Mouse (Mus musculus) testis, postnatal 14 days (tissue): ENCODE data around the gene Akt1s1.

Source experiments
- DNase-seq: peaks from one replicate; pipeline ENCODE4 v3.0.0; 2021; ENCODE audit warnings: low spot score

Gene Akt1s1

DNA sequence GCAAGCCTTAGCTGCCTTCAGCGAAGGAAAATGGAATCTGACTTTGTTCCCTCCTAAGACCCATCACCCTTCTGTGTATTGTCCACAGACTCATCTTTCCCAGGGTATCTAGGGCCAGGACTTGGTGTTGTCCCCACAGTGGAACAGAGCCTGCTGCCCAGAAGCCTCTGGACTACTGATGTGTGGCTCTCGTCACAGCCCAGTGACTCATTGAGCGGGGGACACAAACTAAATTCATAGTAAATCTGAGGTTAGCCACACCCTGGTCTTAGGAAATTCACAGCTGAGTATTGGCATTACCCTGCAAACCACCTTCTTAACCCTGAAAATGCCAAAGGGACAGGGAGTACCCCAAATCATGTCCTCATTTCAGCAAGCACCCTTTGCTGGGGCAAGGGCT, 22.0 kb upstream of the Akt1s1 start:
- no peak for DNase-seq

DNA sequence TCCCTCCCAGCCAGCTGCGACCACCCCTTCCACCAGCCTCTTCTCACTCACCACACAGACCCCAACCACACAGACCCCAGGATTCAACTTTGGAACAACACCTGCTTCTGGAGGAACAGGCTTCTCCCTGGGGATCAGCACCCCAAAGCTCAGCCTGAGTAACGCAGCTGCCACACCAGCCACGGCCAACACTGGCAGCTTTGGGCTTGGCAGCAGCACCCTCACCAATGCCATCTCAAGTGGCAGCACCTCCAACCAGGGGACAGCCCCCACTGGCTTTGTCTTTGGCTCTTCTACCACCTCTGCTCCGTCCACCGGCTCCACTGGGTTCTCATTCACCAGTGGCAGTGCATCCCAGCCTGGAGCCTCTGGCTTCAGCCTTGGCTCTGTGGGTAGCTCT, 20.1 kb upstream of the Akt1s1 start:
- DNase-seq, result no peak

DNA sequence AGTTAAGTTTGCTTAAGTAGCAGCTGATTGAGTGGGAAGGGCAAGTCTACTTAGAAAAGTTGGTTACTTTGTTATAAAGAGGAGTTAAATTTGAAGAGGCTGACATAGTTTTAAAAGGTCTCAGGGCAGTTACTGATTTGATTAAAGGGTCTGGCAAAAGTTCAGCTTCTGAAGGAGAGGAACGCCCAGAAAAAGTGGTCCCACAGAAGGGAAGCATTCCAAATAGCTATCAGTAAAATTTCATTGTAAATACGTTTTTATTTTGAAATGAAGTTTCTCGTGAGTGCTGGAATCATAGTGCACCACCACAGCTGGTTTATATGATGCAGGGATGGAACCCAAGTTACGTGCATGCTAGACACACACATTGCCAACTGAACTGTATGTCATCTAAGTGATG, 16.0 kb upstream of the Akt1s1 start:
- DNase-seq, result no peak

DNA sequence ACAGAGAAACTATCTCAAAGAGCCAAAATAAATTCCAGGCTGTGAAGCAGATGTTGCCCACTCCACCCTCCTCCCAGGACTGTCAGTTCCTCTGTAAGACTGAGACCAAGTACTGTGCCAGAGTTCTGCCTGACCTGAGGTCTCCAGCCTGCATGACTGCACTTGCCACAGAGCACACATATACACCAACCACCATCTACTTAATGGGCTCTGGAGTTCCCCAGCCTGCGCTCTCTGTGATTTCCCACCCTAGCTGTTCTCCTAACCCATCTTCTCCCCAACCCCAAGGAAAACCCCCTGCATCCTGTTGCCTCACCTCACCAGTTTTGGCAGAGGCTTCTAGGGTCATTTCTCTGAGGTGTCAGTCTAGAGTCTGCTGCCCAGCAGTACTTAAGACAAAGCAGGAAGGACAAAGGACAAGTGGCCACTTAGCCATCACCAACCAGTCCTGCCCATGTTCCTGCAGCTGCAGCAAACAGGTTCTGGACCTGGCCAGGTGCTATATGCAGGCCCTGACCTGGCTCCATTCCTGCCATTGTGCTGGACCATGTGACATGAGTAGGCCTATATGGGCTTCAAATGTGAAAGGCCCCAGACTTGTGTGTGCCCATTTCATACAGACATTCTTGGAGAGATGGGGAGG, 13.3 kb upstream of the Akt1s1 start:
- DNase-seq, result no peak

DNA sequence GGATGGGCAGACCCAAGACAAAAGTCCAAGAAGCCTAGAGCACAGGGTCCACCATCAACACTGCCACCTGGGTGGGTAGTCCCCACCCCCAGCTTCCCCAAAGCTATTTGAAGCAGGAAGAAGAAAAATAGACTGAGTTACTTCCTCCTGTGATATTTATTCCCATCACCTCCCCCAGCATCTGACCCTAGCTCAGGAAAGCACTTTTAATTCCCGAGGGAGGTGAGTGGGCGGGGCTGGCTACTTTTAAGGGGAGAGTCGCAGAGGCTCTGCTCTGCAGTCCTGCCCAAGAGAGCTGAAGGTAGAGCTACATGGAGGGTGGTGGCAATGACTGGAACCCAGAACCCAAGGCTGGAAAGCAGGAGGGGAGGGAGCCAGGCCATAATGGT, 12.8 kb upstream of the Akt1s1 start:
- no peak for DNase-seq

DNA sequence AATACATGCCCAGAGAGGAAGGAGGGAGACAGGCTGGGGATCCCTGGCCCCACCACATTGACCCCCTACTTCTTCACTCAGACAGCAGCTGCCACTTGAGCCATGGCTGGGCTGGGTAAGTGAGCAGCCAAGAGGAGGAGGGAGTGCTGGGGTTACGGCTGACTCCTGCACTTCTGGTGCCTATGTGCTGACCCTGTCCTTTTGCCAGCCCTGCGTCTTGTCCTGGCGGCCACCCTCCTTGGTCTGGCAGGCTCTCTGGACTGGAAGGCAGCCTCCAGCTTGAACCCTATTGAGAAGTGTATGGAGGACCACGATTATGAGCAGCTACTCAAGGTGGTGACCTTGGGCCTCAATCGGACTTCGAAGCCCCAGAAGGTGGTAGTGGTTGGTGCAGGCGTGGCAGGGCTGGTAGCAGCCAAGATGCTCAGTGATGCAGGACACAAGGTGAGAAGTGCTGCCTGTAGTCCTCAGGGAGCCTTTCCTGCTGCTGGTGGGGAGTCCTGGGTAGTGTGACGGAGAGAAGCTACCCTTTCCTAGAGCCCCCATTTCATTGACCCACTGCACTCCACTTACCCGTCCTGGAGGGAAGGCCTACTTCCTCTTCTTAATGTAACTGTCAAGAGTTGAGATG, 12.3 kb upstream of the Akt1s1 start:
- no peak for DNase-seq

DNA sequence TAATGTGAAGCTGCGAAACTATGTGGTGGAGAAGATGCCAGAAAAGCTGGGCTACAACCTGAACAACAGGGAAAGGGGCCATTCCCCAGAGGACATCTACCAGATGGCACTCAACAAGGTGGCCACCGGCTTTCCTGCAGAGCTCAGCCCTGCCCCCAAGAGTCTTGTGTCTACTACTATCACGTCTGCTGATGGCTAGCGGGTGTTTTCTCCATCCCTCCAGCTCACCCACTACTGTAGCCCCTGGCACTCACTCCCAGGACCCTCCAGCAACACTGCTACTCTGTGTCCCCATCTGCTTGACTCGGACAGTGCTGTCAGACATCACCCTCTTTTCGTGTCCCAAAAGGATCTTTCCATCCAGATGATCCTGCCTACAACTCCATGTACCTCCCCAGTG, 10.7 kb upstream of the Akt1s1 start:
- no peak for DNase-seq

DNA sequence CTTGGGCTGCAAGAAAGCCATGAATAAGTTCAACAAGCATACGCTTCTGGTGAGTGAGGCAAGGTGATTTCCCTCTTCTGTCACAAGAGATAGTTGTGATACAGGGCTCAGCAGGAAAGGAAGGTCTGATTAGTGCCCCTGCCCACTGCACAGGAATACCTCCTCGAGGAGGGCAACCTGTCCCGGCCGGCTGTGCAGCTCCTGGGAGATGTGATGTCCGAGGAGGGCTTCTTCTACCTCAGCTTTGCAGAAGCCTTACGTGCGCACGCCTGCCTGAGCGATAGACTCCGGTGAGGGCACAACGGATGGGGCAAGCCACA, 9.7 kb upstream of the Akt1s1 start:
- DNase-seq, result no peak

DNA sequence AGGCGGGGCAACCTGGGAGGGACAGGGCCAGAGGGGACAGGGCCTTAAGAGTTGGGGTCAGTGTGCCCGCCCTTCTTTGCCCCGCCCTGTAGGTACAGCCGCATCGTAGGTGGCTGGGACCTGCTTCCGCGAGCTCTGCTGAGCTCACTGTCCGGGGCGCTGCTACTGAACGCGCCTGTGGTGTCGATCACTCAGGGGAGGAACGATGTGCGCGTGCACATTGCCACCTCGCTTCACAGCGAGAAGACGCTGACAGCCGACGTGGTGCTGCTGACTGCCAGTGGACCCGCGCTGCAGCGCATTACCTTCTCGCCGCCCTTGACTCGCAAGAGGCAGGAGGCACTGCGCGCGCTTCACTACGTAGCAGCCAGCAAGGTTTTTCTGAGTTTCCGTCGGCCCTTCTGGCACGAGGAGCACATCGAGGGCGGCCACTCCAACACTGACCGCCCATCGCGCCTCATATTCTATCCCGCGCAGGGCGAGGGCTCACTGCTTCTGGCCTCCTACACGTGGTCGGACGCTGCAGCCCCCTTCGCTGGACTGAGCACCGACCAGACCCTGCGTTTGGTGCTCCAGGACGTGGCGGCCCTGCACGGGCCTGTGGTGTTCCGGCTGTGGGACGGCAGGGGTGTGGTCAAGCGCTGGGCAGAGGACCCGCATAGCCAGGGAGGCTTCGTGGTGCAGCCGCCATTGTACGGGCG, 9.2 kb upstream of the Akt1s1 start:
- peak; percentile 51 for DNase-seq

DNA sequence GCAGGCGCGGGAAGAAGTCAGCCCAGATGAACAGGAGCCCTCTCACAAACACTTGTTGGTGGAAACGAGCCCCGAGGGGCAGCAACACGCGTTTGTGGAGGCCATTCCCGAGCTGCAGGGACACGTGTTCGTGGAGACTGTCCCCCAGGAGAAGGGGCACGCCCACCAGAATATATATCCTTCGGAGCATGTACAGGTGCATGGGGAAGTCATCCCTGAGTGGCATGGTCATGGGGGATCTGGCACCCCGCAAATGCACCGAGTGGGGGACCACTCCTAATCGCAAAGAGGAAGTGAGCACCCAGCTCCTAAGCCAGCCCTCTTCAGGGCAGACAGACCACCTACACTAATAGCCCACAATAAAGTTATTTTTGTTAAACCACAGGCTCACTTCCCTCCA, 8.4 kb upstream of the Akt1s1 start:
- no peak for DNase-seq

DNA sequence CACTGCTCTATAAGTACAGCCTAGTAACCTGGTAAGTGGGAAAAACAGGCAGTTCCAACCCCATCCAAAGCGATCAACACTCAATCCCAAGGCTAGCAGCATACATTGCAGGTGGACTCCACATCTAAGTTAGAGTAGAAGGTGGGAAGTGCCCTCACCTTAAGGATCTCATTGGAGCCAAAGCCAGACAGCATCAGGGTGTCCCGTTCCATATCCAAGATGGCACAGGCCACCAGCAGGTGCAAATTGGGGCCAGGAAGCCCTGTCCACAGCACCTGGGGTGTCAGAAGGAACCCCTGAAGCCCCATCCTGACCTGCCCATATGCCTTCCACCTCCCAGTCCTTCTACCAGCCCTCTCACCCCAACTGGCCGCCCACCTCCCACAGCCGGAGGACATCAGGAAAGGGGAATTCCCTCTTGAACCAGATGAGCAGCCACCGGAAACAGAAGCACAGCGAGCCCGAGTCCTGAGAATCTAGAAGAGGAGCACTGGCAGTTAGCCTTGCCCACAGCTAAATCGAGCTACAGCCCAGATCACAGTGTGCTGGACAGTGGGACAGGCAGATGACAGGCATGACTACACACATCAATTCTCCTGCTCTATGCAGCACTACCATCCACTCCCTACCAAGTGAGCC, 6.8 kb upstream of the Akt1s1 start:
- no peak for DNase-seq

DNA sequence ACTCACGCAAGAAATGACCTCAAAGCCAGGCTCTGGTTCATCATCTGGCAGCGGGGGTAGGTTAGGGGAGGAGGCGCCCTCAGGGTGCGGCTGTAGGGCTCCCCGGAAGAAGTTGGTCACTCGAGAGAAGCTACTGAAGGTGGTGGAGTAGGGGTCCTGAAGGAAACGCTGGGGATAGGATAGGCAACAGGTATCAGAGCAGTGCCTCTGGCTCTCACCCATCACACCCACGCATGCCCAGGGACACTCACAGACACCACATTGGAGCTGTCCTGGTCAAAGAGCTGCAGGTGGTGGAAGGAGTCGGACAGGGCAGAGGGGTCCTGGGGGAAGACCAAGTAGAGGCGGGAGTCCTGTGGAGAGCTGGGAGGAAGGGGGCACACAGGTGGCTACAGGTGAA, 3.8 kb upstream of the Akt1s1 start:
- DNase-seq, result no peak

DNA sequence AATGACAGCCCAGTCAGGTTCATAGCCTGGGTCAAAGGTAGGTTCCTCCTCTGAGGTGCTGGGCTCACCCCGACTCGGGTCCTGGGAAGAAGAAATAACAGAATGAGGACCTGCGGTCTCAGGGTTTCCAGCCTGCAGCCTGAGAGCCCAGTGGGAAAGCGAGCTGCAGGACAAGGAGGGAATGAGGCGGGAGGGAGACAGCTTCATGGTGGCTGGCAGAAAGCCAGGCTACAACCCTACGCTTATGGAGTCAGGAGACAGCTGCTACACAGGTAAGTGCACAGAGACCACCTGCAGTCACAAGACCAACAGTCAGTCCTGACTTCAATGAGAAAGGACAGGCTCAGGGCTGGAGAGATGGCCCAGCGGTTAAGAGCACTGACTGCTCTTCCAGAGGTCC, 2.0 kb upstream of the Akt1s1 start:
- no peak for DNase-seq

DNA sequence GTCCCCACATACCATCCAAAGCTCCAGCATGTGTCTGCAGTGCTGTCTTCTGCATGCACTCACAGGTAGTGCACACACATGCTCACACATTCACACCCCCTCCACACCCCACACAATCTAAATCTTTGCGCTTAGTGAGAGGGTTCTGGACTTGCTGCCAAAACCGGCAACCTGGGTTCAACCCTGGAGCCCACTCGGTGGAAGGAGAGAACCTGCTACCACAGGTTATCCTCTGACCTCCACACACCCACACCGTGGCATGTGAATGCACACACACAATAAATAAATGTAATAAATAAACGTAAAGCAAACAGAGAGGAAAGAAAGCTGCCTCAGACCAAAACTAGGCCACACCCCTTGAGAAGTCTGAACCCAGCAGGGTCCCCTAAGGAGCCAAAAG, 1.0 kb upstream of the Akt1s1 start:
- no peak for DNase-seq

DNA sequence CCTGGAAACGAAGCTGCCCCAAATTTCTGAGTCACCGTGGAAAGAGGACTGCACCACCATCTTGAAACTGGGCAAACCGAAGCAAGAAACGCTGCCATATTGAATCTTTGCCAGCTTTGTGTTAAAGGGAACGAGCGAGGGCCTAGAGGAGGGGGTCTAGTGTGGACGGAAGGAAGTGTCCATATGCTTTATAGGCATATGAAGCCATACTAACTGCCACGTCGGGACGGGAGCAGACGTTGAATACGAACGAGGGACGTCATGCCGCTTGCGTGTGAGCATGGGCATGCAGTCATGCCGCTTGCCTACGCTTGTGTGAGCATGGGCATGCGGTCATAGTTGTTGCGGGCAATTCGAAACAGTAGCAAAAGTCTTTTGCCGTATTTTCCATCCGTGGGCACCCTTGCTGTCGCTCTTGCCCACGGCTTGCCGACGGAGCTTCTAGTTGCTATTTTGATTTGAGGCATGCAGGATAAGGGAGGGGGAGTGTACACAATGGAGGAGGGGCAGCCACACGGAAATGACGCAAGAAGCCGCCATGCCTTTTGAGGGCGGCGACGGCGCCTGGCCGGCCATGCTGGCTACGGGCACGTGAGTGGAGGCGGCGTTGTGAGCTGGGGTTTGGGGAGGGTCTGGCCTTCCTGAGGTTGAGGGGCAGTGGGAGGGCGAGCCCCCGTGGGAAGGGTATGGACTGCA, 773 bp downstream of the Akt1s1 start:
- DNase-seq, result peak; percentile 90

DNA sequence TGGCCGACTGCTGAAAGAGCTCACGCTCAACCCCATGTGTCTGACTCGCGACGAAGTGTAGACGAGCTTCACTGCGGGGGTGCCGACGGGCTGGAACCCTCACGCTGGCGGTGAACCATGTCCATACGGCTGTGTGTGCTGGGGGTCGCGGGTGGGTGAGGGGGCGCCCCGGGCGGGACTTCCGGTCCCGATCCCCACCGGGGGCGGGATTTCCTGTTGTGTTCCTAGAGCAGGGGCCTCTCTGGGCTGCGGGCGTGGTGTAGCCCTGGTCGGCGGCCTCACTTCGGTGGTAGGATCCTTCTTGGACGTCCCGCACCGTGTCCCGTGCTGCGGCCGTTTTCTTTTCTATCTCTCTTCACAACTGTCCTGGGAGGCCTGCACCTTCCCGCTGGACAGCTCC, 1.4 kb downstream of the Akt1s1 start:
- DNase-seq, result peak; percentile 81

DNA sequence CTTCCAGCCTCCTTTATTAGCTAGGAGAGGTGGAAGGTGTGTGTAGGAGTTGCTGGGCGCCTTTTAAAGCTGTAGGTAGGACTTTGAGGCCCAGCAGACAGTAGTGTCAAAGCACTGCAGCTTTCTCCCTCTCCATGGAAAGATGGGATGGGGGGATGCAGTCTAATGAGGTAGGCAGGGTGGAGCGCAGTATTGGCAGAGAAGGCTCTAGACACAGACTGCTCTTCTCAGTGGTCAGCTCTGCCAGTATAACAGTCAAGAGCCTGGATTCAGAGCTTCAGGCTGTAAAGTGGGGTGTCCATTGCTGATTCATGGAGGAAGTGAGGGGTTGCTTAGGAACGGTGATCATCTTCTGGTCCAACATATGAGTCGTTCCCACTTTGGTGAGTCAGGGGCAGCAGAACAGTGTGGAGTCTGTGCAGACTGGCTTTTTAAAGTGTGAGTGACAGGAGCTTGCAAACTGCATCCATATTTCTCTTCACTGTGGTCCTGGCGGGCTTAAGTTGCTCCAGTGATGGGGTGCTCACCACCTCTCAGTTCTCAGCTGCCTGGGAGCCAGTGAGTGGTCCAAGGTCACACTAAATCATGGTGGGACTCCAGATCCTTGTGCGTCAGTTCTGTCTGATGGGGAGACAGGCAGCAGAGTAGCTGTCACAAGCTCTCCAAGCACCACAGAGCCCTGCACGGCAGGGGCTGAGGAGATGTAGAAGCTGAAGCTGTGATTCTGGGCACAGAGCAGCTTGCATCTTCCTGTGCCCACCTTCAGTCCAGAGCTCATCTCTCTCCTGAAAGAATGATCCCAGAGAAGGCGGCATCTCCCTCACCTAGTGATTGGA, 2.2 kb downstream of the Akt1s1 start:
- DNase-seq, result no peak

DNA sequence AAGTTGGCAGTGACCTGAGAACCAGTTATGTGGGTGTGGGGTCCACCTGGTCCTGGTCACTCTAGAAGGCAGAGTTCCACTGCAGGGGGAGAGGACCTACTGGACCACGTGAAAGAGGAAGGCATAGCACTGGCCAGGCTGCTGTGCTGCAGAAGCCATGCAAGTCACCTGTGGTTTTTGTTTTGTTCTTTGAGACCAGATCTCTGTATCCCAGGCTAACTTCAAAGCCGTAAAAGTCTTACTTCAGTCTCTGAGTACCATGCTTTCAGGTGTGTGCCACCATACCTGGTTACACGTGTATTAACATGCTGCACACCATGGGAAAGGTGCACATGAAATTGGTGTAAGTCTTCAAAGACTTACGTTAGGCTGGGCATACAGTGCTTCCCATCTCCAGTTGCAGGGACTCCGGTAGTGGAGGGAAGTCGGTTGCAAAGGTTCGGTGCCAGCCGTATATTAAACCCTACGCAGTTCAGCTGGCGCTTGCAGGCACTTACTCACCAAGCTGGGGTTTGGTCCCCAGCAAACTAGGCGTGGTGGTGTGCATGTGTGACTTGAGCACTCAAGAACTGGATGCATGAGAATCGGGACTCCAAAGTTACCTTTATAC, 2.9 kb downstream of the Akt1s1 start:
- DNase-seq, result no peak

DNA sequence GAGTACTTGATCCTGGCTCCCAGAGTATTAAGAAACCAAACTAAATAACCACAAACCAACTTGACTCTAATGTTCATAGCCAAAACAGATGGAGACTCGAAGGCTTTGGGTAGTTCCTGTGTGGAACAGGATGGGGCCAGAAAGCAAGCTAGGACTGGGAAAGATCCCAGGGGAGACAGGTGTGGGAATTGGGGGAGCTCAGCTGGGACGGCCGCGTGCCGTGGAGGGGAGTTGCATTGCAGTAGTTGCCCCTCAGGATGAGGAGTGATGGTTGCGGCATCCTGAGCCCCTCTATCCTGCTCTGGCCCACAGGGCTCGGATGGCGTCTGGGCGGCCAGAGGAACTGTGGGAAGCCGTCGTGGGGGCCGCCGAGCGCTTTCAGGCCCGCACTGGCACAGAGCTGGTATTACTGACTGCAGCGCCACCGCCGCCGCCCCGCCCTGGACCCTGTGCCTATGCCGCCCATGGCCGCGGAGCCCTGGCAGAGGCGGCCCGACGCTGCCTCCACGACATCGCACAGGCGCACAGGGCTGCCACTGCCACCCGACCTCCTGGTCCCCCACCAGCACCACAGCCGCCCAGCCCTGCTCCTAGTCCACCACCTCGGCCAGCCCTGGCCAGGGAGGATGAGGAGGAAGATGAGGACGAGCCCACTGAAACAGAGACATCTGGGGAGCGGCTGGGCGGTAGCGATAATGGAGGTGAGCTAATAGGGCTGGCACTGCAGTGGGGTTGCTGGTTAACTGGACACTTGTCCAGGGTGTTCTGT, 3.7 kb downstream of the Akt1s1 start:
- no peak for DNase-seq

DNA sequence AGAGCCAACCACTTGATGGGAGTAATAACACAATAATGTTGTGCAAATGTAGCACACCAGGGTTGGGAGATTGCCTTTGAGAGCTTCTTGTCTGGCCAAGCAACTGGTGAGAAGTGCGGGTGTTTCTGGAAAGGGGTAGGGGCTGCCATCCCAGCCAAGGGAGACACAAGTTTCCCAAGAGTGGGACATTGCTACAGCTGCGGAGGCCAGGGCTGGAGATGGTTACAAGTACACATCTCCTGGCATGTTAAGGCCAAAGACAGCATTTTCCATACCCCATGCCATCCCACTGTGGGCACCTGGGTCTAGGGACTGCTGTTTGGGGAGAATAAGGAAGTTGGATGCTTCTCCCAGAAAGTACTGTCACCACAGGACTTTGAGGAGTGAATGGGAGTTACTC, 4.3 kb downstream of the Akt1s1 start:
- DNase-seq, result no peak
